Mouse (Mus musculus) olfactory bulb, adult 2 months (tissue): ENCODE results near the gene Sec62.

Experiments used
- CTCF ChIP-seq: fragments of 200-500 bp; IDR thresholded peaks from 2 replicates; pipeline ENCODE4 v1.5.1; 2012; ENCODE audit warnings: low read depth, mild to moderate bottlenecking, low read length, moderate library complexity; ENCODE audit not compliant: insufficient read depth
- POLR2A ChIP-seq: fragments of 200-500 bp; IDR thresholded peaks from 2 replicates; pipeline ENCODE4 v1.6.1; 2012; ENCODE audit warnings: mild to moderate bottlenecking, low read depth, low read length, moderate library complexity; ENCODE audit not compliant: insufficient read depth

DNA sequence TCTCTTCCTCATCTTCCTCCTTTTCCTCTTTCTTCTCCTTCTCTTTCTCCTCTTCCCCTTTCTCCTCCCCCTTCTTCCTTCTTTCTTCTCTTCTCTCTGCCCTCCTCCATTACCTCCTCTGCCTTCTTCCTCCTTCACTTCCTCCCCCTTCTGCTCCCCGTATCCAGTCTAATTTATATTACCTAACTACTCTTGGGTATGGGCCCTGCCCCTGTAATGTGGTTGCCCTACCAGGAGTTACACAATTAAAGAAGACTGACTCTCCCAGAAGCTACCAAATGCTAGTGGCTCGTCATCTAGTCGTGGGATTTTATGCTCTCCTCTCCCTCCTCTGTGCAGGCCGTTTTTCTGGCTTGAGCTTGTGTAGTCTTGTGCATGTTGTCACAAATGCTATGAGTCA lies 68.0 kb downstream of the Sec62 start:
- TF ChIP-seq CTCF (no peak), POLR2A (no peak)
